Mouse (Mus musculus) midbrain, embryonic 10.5 days (tissue): ENCODE results near the gene Masp1. TPM values are rescaled to one million over a fixed set of nuclear protein-coding genes. Genes with fewer than 3 reads are reported as not detected.

Experiments
- DNase-seq: peaks from one replicate; pipeline ENCODE4 v3.0.0-alpha.2; 2017; ENCODE audit warnings: low spot score
- H3K27ac ChIP-seq: fragments of 300-500 bp; sonication (generic); replicated peaks from 2 replicates; pipeline ENCODE4 v1.5.1; 2016; ENCODE audit warnings: mild to moderate bottlenecking
- H3K27me3 ChIP-seq: fragments of 300-500 bp; sonication (generic); 2 replicates; pipeline ENCODE4 v1.6.1; 2016; ENCODE audit warnings: low read depth, mild to moderate bottlenecking; ENCODE audit not compliant: poor library complexity, severe bottlenecking
- H3K36me3 ChIP-seq: fragments of 300-500 bp; sonication (generic); 2 replicates; pipeline ENCODE4 v1.6.1; 2016; ENCODE audit warnings: mild to moderate bottlenecking, moderate library complexity
- H3K4me1 ChIP-seq: fragments of 300-500 bp; sonication (generic); 2 replicates; pipeline ENCODE4 v1.6.1; 2016
- H3K4me3 ChIP-seq: fragments of 300-500 bp; sonication (generic); 2 replicates; pipeline ENCODE4 v1.5.1; 2016; ENCODE audit warnings: mild to moderate bottlenecking, moderate library complexity
- H3K9me3 ChIP-seq: fragments of 300-500 bp; sonication (generic); replicated peaks from 2 replicates; pipeline ENCODE4 v1.6.1; 2016; ENCODE audit warnings: mild to moderate bottlenecking
- WGBS: fragments of 180-500 bp; shearing (Covaris S2); methylation state at CpG from one replicate; pipeline ENCODE4 v1.1.7; 2016; 5-methylcytosine and 5-hydroxymethylcytosine counted together
- polyA plus RNA-seq: library from polyadenylated mRNA; unstranded; fragments of >200 nt; fragmentation: Nextera tagmentation; extraction: Ambion mirVana; gene quantifications from 2 replicates; pipeline ENCODE4 v1.2.1, GENCODE M21; 2016

The Masp1 gene
- polyA plus RNA-seq, 1 experiment from 2014 or later, result 6.4 TPM

- no peak overlapping the region for H3K27ac ChIP-seq
Measured at GRCm38 (mm10) chr16:23403008-23403755, 117.4 kb downstream of the Masp1 start.

GRCm38 (mm10) chr16:23401959-23402358 lies 118.7 kb downstream of the Masp1 start:
- 61% methylated on average over 3 of the region's 3 CpGs for WGBS
- no peak for DNase-seq
- Histone ChIP-seq H3K4me3 (no peak overlapping the region), H3K4me1 (no peaks in the 10 kb centered on the region), H3K27ac (no peak overlapping the region), H3K36me3 (no peaks in the 10 kb centered on the region), H3K9me3 (no peaks in the 10 kb centered on the region), H3K27me3 (no peaks in the 10 kb centered on the region)

More at GRCm38 (mm10) chr16:23403008-23403755, 117.4 kb downstream of the Masp1 start:
- WGBS, result 52% methylated on average over 8 of the region's 8 CpGs
- Histone ChIP-seq H3K4me3 (no peak overlapping the region), H3K27me3 (no peaks in the 10 kb centered on the region), H3K36me3 (no peaks in the 10 kb centered on the region), H3K4me1 (no peaks in the 10 kb centered on the region), H3K9me3 (no peaks in the 10 kb centered on the region)
- peak; percentile 75 for DNase-seq

GRCm38 (mm10) chr16:23401463-23401862 lies 119.2 kb downstream of the Masp1 start:
- Histone ChIP-seq H3K27ac (no peak overlapping the region), H3K9me3 (no peaks in the 10 kb centered on the region), H3K27me3 (no peaks in the 10 kb centered on the region), H3K4me1 (no peaks in the 10 kb centered on the region), H3K4me3 (no peak overlapping the region), H3K36me3 (no peaks in the 10 kb centered on the region)
- whole genome bisulfite sequencing, result 81% methylated on average over 4 of the region's 4 CpGs
- no peak for DNase-seq

Other genes with a start within 250 kb of the Masp1 start
- not detected in 2 replicates for gene Rtp1, start 91.7 kb downstream of the Masp1 start, polyA plus RNA-seq
- 0.69 and 1.7 TPM in 2 replicates for gene Rtp4, start 524 bp downstream of the Masp1 start, polyA plus RNA-seq